8 mouse cellular contexts compared by ENCODE assay signal in genomic region chr11:98438331-98439158, GRCm38 (mm10). TPM values are rescaled to one million over a fixed set of nuclear protein-coding genes. Genes with fewer than 3 reads are reported as not detected.
DNase-seq lines count a peak whose midpoint lies in the region; ATAC-seq and TF ChIP-seq lines count a peak whose summit lies in the region.

Gene Mien1 (minus strand): TSS chr11:98438991.

- TF ChIP-seq POLR2A in cortical plate, adult 2 months (IDR thresholded peaks at IDR 0.05; ENCODE audit: extremely low read depth, insufficient read depth, low read length) = peak; percentile 85

- peak; percentile 99 for DNase-seq in gastrocnemius, postnatal 10 days
- peak; percentile 96 for DNase-seq in induced T-regulatory cell, adult 2 months (ENCODE audit: low read depth)
- peak; percentile 84 to 95 for DNase-seq in left cerebral cortex, adult 9 months (ENCODE audit: low spot score in 2 of 2)
- DNase-seq in right cerebral cortex, postnatal 14 days = peak; percentile 99
- DNase-seq in urinary bladder, postnatal 36 days (ENCODE audit: low spot score in 2 of 2) = peak; percentile 96 to 98

- peak within 1 kb of the TSS; percentile 64 for H3K4me3 ChIP-seq in cortical plate, adult 2 months (ENCODE audit: insufficient read depth, low read length)

- H3K4me1 ChIP-seq in cortical plate, adult 2 months (ENCODE audit: control insufficient read depth, insufficient read depth, low read length) = no peaks in the 10 kb centered on the region

- peak; percentile 84 for ATAC-seq in activated CD4-positive, CD25-positive, alpha-beta regulatory T cell, adult 4 months
- peak; percentile 99 for ATAC-seq in megakaryocyte progenitor cell, adult 5-6 weeks (replicated peaks; ENCODE audit: poor library complexity)

- peak; percentile 83 for TF ChIP-seq CTCF in cortical plate, adult 2 months (IDR thresholded peaks at IDR 0.05; ENCODE audit: extremely low read depth, insufficient read depth, low read length)

- no peak within 1 kb of the TSS for H3K27ac ChIP-seq in cortical plate, adult 2 months (ENCODE audit: insufficient read depth, low read length)

RNA-seq across cellular contexts. Expression of gene Mien1, which starts in this region (rescaled TPM):
- polyA plus RNA-seq in activated CD4-positive, CD25-positive, alpha-beta regulatory T cell, adult 4 months (2017; shearing (Covaris generic)) = 100 to 1,000 TPM; 161 to 193 TPM
- polyA plus RNA-seq in cortical plate, adult 2 months (2012; rRNA removed) = 192 and 197 TPM in 2 replicates
- total RNA-seq in gastrocnemius, postnatal 10 days (2021) = 10 to 100 TPM; 28.0 to 31.6 TPM
- 42.0 and 43.2 TPM in 2 replicates for total RNA-seq in megakaryocyte progenitor cell, adult 5-6 weeks (2015)
- 24.8 and 31.5 TPM in 2 replicates for total RNA-seq in megakaryocyte progenitor cell, adult 5-6 weeks (2017)
